Mouse (Mus musculus): ENCODE results near the gene Suds3. TPM values are rescaled to one million over a fixed set of nuclear protein-coding genes. Genes with fewer than 3 reads are reported as not detected.
A peak's percentile ranks its signal among the peaks of the same experiment; 100 is the strongest.

The Suds3 gene
- polyA plus RNA-seq, 1 experiment from 2014 or later = 63.4 TPM

- no peaks in the 10 kb centered on the region; the same call in 1 of the 2 replicates for H3K36me3 ChIP-seq (ENCODE audit: control insufficient read depth, insufficient read depth, low read length)
- no peak overlapping the region for H3K4me3 ChIP-seq (ENCODE audit: low read length)
- no peaks in the 10 kb centered on the region for H3K27me3 ChIP-seq (ENCODE audit: control insufficient read depth, insufficient read depth, low read depth, low read length)
- H3K27ac ChIP-seq (ENCODE audit: low read length) = no peak overlapping the region
- ATAC-seq (ENCODE audit: low read depth) = no peak
- no peaks in the 10 kb centered on the region for H3K9me3 ChIP-seq (ENCODE audit: control insufficient read depth, low read length)
- no peak overlapping the region for H3K9ac ChIP-seq (ENCODE audit: low read length)
- H3K4me2 ChIP-seq (ENCODE audit: low read depth, low read length) = no peak overlapping the region
- no peaks in the 10 kb centered on the region; the same call in 1 of the 2 replicates for H3K4me1 ChIP-seq (replicated peaks; ENCODE audit: control insufficient read depth, insufficient read depth, low read length)
Measured at GRCm38 (mm10) chr5:117152944-117153343, 37.0 kb upstream of the Suds3 start.

- no peak overlapping the region for H3K4me3 ChIP-seq (ENCODE audit: low read length)
- H3K9ac ChIP-seq (ENCODE audit: low read length) = no peak overlapping the region
- peaks cover 3% of the 10 kb centered on the region; the same call in 1 of the 2 replicates for H3K9me3 ChIP-seq (ENCODE audit: control insufficient read depth, low read length)
- no peak for ATAC-seq (ENCODE audit: low read depth)
- H3K4me2 ChIP-seq (ENCODE audit: low read depth, low read length) = no peak overlapping the region
- H3K36me3 ChIP-seq (ENCODE audit: control insufficient read depth, insufficient read depth, low read length) = no peaks in the 10 kb centered on the region; the same call in 1 of the 2 replicates
- no peaks in the 10 kb centered on the region for H3K27me3 ChIP-seq (ENCODE audit: control insufficient read depth, insufficient read depth, low read depth, low read length)
- 74% methylated on average over 5 of the region's 5 CpGs for WGBS
- no peaks in the 10 kb centered on the region; the same call in 1 of the 2 replicates for H3K4me1 ChIP-seq (replicated peaks; ENCODE audit: control insufficient read depth, insufficient read depth, low read length)
- H3K27ac ChIP-seq (ENCODE audit: low read length) = no peak overlapping the region
Measured at GRCm38 (mm10) chr5:117150068-117150467, 34.2 kb upstream of the Suds3 start.

GRCm38 (mm10) chr5:117149054-117149942 is 33.4 kb upstream of the Suds3 start:
- ATAC-seq (ENCODE audit: low read depth) = no peak
- H3K27me3 ChIP-seq (ENCODE audit: control insufficient read depth, insufficient read depth, low read depth, low read length) = no peaks in the 10 kb centered on the region
- H3K4me1 ChIP-seq (replicated peaks; ENCODE audit: control insufficient read depth, insufficient read depth, low read length) = no peaks in the 10 kb centered on the region; the same call in 1 of the 2 replicates
- 64% methylated on average over 16 of the region's 16 CpGs for WGBS
- no peak overlapping the region for H3K9ac ChIP-seq (ENCODE audit: low read length)
- no peak overlapping the region for H3K4me2 ChIP-seq (ENCODE audit: low read depth, low read length)
- H3K27ac ChIP-seq (ENCODE audit: low read length) = no peak overlapping the region
- peaks cover 3% of the 10 kb centered on the region; the same call in 1 of the 2 replicates for H3K9me3 ChIP-seq (ENCODE audit: control insufficient read depth, low read length)
- H3K36me3 ChIP-seq (ENCODE audit: control insufficient read depth, insufficient read depth, low read length) = no peaks in the 10 kb centered on the region; the same call in 1 of the 2 replicates
- H3K4me3 ChIP-seq (ENCODE audit: low read length) = no peak overlapping the region

- no peak overlapping the region for H3K4me2 ChIP-seq (ENCODE audit: low read depth, low read length)
- H3K27me3 ChIP-seq (ENCODE audit: control insufficient read depth, insufficient read depth, low read depth, low read length) = no peaks in the 10 kb centered on the region
- no peak for ATAC-seq (ENCODE audit: low read depth)
- H3K9me3 ChIP-seq (ENCODE audit: control insufficient read depth, low read length) = peaks cover 3% of the 10 kb centered on the region; the same call in 1 of the 2 replicates
- H3K36me3 ChIP-seq (ENCODE audit: control insufficient read depth, insufficient read depth, low read length) = no peaks in the 10 kb centered on the region
- H3K4me3 ChIP-seq (ENCODE audit: low read length) = no peak overlapping the region
- 89% methylated on average over 16 of the region's 16 CpGs for WGBS
- H3K4me1 ChIP-seq (replicated peaks; ENCODE audit: control insufficient read depth, insufficient read depth, low read length) = no peaks in the 10 kb centered on the region
- H3K9ac ChIP-seq (ENCODE audit: low read length) = no peak overlapping the region
- no peak overlapping the region for H3K27ac ChIP-seq (ENCODE audit: low read length)
Measured at GRCm38 (mm10) chr5:117147187-117148095, 31.5 kb upstream of the Suds3 start.

GRCm38 (mm10) chr5:117146165-117146564 is 30.3 kb upstream of the Suds3 start:
- no peaks in the 10 kb centered on the region for H3K27me3 ChIP-seq (ENCODE audit: control insufficient read depth, insufficient read depth, low read depth, low read length)
- H3K27ac ChIP-seq (ENCODE audit: low read length) = no peak overlapping the region
- H3K36me3 ChIP-seq (ENCODE audit: control insufficient read depth, insufficient read depth, low read length) = no peaks in the 10 kb centered on the region
- ATAC-seq (ENCODE audit: low read depth) = no peak
- H3K4me3 ChIP-seq (ENCODE audit: low read length) = no peak overlapping the region
- no peak overlapping the region for H3K4me2 ChIP-seq (ENCODE audit: low read depth, low read length)
- H3K4me1 ChIP-seq (replicated peaks; ENCODE audit: control insufficient read depth, insufficient read depth, low read length) = no peaks in the 10 kb centered on the region
- no peak overlapping the region for H3K9ac ChIP-seq (ENCODE audit: low read length)
- H3K9me3 ChIP-seq (ENCODE audit: control insufficient read depth, low read length) = peaks cover 3% of the 10 kb centered on the region; the same call in 1 of the 2 replicates

GRCm38 (mm10) chr5:117143721-117144135 is 27.8 kb upstream of the Suds3 start:
- no peaks in the 10 kb centered on the region for H3K36me3 ChIP-seq (ENCODE audit: control insufficient read depth, insufficient read depth, low read length)
- no peak overlapping the region for H3K4me3 ChIP-seq (ENCODE audit: low read length)
- peaks cover 4% of the 10 kb centered on the region; the same call in 1 of the 2 replicates for H3K4me1 ChIP-seq (replicated peaks; ENCODE audit: control insufficient read depth, insufficient read depth, low read length)
- WGBS = 43% methylated on average over 9 of the region's 9 CpGs
- peak; percentile 59 for ATAC-seq (ENCODE audit: low read depth)
- H3K4me2 ChIP-seq (ENCODE audit: low read depth, low read length) = no peak overlapping the region
- no peak overlapping the region for H3K9ac ChIP-seq (ENCODE audit: low read length)
- H3K27me3 ChIP-seq (ENCODE audit: control insufficient read depth, insufficient read depth, low read depth, low read length) = no peaks in the 10 kb centered on the region
- H3K27ac ChIP-seq (ENCODE audit: low read length) = no peak overlapping the region
- H3K9me3 ChIP-seq (ENCODE audit: control insufficient read depth, low read length) = peaks cover 3% of the 10 kb centered on the region; the same call in 1 of the 2 replicates

- no peaks in the 10 kb centered on the region for H3K36me3 ChIP-seq (ENCODE audit: control insufficient read depth, insufficient read depth, low read length)
- no peak overlapping the region for H3K4me2 ChIP-seq (ENCODE audit: low read depth, low read length)
- WGBS = 62% methylated on average over 7 of the region's 7 CpGs
- no peak overlapping the region for H3K4me3 ChIP-seq (ENCODE audit: low read length)
- no peak for ATAC-seq (ENCODE audit: low read depth)
- H3K9me3 ChIP-seq (ENCODE audit: control insufficient read depth, low read length) = no peaks in the 10 kb centered on the region
- H3K9ac ChIP-seq (ENCODE audit: low read length) = no peak overlapping the region
- H3K4me1 ChIP-seq (replicated peaks; ENCODE audit: control insufficient read depth, insufficient read depth, low read length) = peaks cover 23% of the 10 kb centered on the region
- H3K27ac ChIP-seq (ENCODE audit: low read length) = no peak overlapping the region
- H3K27me3 ChIP-seq (ENCODE audit: control insufficient read depth, insufficient read depth, low read depth, low read length) = no peaks in the 10 kb centered on the region
Measured at GRCm38 (mm10) chr5:117140374-117140773, 24.5 kb upstream of the Suds3 start.

GRCm38 (mm10) chr5:117139822-117140221 is 23.9 kb upstream of the Suds3 start:
- Histone ChIP-seq H3K9ac (ENCODE audit: low read length) (no peak overlapping the region), H3K4me1 (replicated peaks; ENCODE audit: control insufficient read depth, insufficient read depth, low read length) (peaks cover 29% of the 10 kb centered on the region), H3K9me3 (ENCODE audit: control insufficient read depth, low read length) (no peaks in the 10 kb centered on the region), H3K27ac (ENCODE audit: low read length) (no peak overlapping the region), H3K36me3 (ENCODE audit: control insufficient read depth, insufficient read depth, low read length) (no peaks in the 10 kb centered on the region), H3K4me2 (ENCODE audit: low read depth, low read length) (no peak overlapping the region), H3K27me3 (ENCODE audit: control insufficient read depth, insufficient read depth, low read depth, low read length) (no peaks in the 10 kb centered on the region), H3K4me3 (ENCODE audit: low read length) (no peak overlapping the region)
- WGBS = 60% methylated on average over 8 of the region's 8 CpGs
- no peak for ATAC-seq (ENCODE audit: low read depth)
